Mouse (Mus musculus): ENCODE measurements around the gene Dcst1. TPM values are rescaled to one million over a fixed set of nuclear protein-coding genes. Genes with fewer than 3 reads are reported as not detected.

Gene Dcst1
- total RNA-seq, 2 experiments from 2014 or later: not detected

- ATAC-seq (replicated peaks; ENCODE audit: low FRiP score, poor library complexity, severe bottlenecking): peak; percentile 78; the same call in 1 of the 2 replicates
These were observed 48.2 kb downstream of the Dcst1 start for GRCm38 (mm10) chr3:89316833-89317232.

GRCm38 (mm10) chr3:89315930-89316831 lies 48.9 kb downstream of the Dcst1 start:
- no peak for ATAC-seq (replicated peaks; ENCODE audit: low FRiP score, poor library complexity, severe bottlenecking)

DNA sequence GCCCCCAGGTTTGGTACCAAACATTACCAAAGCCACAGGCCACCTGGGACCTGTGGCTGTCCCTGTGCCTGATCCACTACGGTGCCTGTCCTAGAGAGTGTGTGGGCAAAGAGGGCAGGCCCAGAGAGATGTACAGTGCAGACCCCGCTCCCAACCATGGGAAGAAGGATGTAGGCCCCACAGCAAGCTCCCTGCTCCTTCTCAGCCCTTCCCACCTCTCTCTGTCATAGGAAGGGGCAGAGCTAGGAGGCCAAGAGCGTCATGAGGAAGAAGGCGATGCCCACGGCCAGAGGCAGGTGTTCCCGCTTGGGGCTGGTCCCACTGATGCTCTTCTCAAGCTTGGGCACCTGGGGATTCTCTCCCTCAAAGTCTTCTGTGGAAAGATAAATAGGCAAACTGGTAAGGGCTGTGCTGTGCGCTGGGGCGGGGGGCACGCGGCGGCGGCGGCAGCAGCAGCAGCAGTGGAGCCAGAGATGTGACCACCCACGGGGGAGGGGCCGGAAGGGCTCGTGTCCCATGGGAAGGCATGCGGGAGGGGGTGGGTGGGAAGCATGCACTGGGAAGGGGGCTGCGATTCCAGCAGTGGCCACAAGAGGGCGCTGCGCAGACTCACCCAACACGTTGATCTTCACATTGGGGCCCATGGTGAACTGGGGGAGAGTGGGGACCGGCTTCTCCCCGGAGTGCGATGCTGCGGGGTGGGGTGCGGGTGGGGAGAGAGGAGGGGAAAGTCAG lies 49.7 kb downstream of the Dcst1 start:
- ATAC-seq (replicated peaks; ENCODE audit: low FRiP score, poor library complexity, severe bottlenecking): no peak

- ATAC-seq (replicated peaks; ENCODE audit: low FRiP score, poor library complexity, severe bottlenecking): no peak
These were observed 50.3 kb downstream of the Dcst1 start for GRCm38 (mm10) chr3:89314791-89315190.

GRCm38 (mm10) chr3:89314340-89314739 lies 50.7 kb downstream of the Dcst1 start:
- ATAC-seq (replicated peaks; ENCODE audit: low FRiP score, poor library complexity, severe bottlenecking): no peak

- peak; percentile 81 for ATAC-seq (replicated peaks; ENCODE audit: low FRiP score, poor library complexity, severe bottlenecking)
These were observed 57.0 kb downstream of the Dcst1 start for GRCm38 (mm10) chr3:89308089-89308488.

DNA sequence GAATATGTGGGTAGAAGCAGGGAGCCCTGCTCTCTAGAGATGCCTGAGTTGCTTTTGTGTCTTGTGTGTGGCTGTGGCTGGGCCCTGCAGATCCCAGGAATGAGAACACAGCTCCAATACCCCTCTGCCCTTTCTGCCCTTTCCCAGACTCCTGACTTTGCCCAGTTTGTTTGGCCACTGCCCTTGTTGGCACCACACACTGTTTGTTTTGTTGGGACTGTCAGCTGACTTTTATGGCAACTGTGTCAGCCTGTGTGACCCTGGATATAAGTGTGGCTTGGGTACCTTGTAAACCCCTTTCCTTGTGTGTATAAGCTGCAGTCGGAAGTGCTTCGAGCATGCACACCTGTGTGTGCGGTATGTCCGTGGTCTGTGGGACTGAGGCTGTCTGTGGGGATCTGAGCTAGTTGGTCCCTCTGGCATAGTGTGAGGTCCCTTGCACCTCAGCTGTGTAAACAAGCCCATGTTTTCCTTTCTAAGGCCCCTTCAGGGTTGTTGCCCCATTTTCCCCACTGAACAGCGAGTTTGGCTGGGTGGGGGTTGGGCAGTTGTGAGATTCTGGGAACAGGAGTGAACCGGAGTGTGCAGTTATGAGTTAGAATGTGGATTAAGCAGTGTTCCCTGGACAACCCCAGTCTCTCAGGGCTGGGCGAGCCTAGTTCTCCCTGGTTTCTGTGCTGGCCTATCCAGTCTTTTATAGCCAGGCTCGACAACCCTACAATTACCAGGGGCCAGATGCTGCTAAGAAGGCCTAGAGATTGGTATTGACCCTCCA lies 59.3 kb downstream of the Dcst1 start:
- no peak for ATAC-seq (replicated peaks; ENCODE audit: low FRiP score, poor library complexity, severe bottlenecking)

- ATAC-seq (replicated peaks; ENCODE audit: low FRiP score, poor library complexity, severe bottlenecking): no peak
These were observed 59.9 kb downstream of the Dcst1 start for GRCm38 (mm10) chr3:89305105-89305504.

DNA sequence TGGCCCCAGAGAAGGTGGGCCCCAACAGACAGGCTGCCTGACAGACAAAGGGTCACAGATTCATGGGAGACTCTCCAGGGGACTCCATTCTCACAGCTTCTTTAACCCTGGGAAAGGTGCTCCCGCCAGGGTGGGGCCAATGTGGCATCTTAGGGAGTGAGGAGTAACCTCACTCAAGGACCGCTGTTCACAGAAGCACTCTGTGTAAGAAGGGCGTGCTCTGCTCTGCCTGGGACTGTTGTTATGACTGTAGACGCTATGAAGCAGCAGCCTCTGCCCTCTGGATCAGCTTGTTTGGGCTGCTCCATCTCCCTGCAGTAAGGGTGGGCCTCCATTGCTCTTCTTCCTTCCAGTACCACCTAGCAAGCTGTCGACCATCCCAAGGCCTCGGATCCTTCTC lies 60.6 kb downstream of the Dcst1 start:
- no peak for ATAC-seq (replicated peaks; ENCODE audit: low FRiP score, poor library complexity, severe bottlenecking)

GRCm38 (mm10) chr3:89300514-89300913 lies 64.5 kb downstream of the Dcst1 start:
- no peak for ATAC-seq (replicated peaks; ENCODE audit: low FRiP score, poor library complexity, severe bottlenecking)

Other genes starting within 250 kb of the Dcst1 start
- gene Pklr, start 229.1 kb downstream of the Dcst1 start, total RNA-seq (2015; ENCODE audit: low replicate concordance): 13.8 and 16.6 TPM in 2 replicates
- gene Pklr, start 229.1 kb downstream of the Dcst1 start, total RNA-seq (2017; ENCODE audit: low replicate concordance): 5.5 TPM in 2 replicates
- gene Hcn3, start 205.1 kb downstream of the Dcst1 start, total RNA-seq (2015; ENCODE audit: low replicate concordance): not detected in 2 replicates
- 3.3 TPM in 1 of 2 replicates, not detected in the other for gene Hcn3, start 205.1 kb downstream of the Dcst1 start, total RNA-seq (2017; ENCODE audit: low replicate concordance)
- 42.5 and 52.8 TPM in 2 replicates for gene Clk2, start 200.5 kb downstream of the Dcst1 start, total RNA-seq (2015; ENCODE audit: low replicate concordance)
- 41.1 and 50.4 TPM in 2 replicates for gene Clk2, start 200.5 kb downstream of the Dcst1 start, total RNA-seq (2017; ENCODE audit: low replicate concordance)
- gene Scamp3, start 187.8 kb downstream of the Dcst1 start, total RNA-seq (2015; ENCODE audit: low replicate concordance): 19.3 and 33.9 TPM in 2 replicates
- gene Scamp3, start 187.8 kb downstream of the Dcst1 start, total RNA-seq (2017; ENCODE audit: low replicate concordance): 3.6 and 8.0 TPM in 2 replicates
- gene Fam189b, start 182.1 kb downstream of the Dcst1 start, total RNA-seq (2015; ENCODE audit: low replicate concordance): 5.0 and 5.4 TPM in 2 replicates
- 2.6 TPM in 1 of 2 replicates, not detected in the other for gene Fam189b, start 182.1 kb downstream of the Dcst1 start, total RNA-seq (2017; ENCODE audit: low replicate concordance)
- 27.4 and 36.5 TPM in 2 replicates for gene Gba, start 162.3 kb downstream of the Dcst1 start, total RNA-seq (2015; ENCODE audit: low replicate concordance)
- gene Gba, start 162.3 kb downstream of the Dcst1 start, total RNA-seq (2017; ENCODE audit: low replicate concordance): 16.8 and 18.1 TPM in 2 replicates
- gene Thbs3, start 150.1 kb downstream of the Dcst1 start, total RNA-seq (2015; ENCODE audit: low replicate concordance): not detected in 2 replicates
- gene Thbs3, start 150.1 kb downstream of the Dcst1 start, total RNA-seq (2017; ENCODE audit: low replicate concordance): not detected in 2 replicates
- gene Mtx1, start 138.2 kb downstream of the Dcst1 start, total RNA-seq (2015; ENCODE audit: low replicate concordance): 8.6 and 21.0 TPM in 2 replicates
- 14.5 and 15.8 TPM in 2 replicates for gene Mtx1, start 138.2 kb downstream of the Dcst1 start, total RNA-seq (2017; ENCODE audit: low replicate concordance)
- not detected in 2 replicates for gene Muc1, start 136.2 kb downstream of the Dcst1 start, total RNA-seq (2015; ENCODE audit: low replicate concordance)
- gene Muc1, start 136.2 kb downstream of the Dcst1 start, total RNA-seq (2017; ENCODE audit: low replicate concordance): not detected in 2 replicates
- 39.0 and 64.2 TPM in 2 replicates for gene Krtcap2, start 119.3 kb downstream of the Dcst1 start, total RNA-seq (2015; ENCODE audit: low replicate concordance)
- gene Krtcap2, start 119.3 kb downstream of the Dcst1 start, total RNA-seq (2017; ENCODE audit: low replicate concordance): 7.2 and 29.1 TPM in 2 replicates
- gene Trim46, start 118.9 kb downstream of the Dcst1 start, total RNA-seq (2015; ENCODE audit: low replicate concordance): 1.3 TPM in 1 of 2 replicates, not detected in the other
- not detected in 2 replicates for gene Trim46, start 118.9 kb downstream of the Dcst1 start, total RNA-seq (2017; ENCODE audit: low replicate concordance)
- 16.8 and 18.4 TPM in 2 replicates for gene Dpm3, start 105.9 kb downstream of the Dcst1 start, total RNA-seq (2015; ENCODE audit: low replicate concordance)
- 8.3 TPM in 1 of 2 replicates, not detected in the other for gene Dpm3, start 105.9 kb downstream of the Dcst1 start, total RNA-seq (2017; ENCODE audit: low replicate concordance)
- gene Slc50a1, start 94.7 kb downstream of the Dcst1 start, total RNA-seq (2015; ENCODE audit: low replicate concordance): 17.7 and 35.6 TPM in 2 replicates
- 3.7 and 9.7 TPM in 2 replicates for gene Slc50a1, start 94.7 kb downstream of the Dcst1 start, total RNA-seq (2017; ENCODE audit: low replicate concordance)
- gene Efna1, start 84.1 kb downstream of the Dcst1 start, total RNA-seq (2015; ENCODE audit: low replicate concordance): not detected in 2 replicates
- gene Efna1, start 84.1 kb downstream of the Dcst1 start, total RNA-seq (2017; ENCODE audit: low replicate concordance): not detected in 2 replicates
- not detected in 2 replicates for gene Efna3, start 42.3 kb downstream of the Dcst1 start, total RNA-seq (2015; ENCODE audit: low replicate concordance)
- not detected in 2 replicates for gene Efna3, start 42.3 kb downstream of the Dcst1 start, total RNA-seq (2017; ENCODE audit: low replicate concordance)
- not detected in 2 replicates for gene Efna4, start 27.2 kb downstream of the Dcst1 start, total RNA-seq (2015; ENCODE audit: low replicate concordance)
- not detected in 2 replicates for gene Efna4, start 27.2 kb downstream of the Dcst1 start, total RNA-seq (2017; ENCODE audit: low replicate concordance)
- gene Adam15, start 15.3 kb downstream of the Dcst1 start, total RNA-seq (2015; ENCODE audit: low replicate concordance): 6.5 and 13.8 TPM in 2 replicates
- gene Adam15, start 15.3 kb downstream of the Dcst1 start, total RNA-seq (2017; ENCODE audit: low replicate concordance): 0.77 and 3.5 TPM in 2 replicates
- gene Dcst2, start 3.3 kb downstream of the Dcst1 start, total RNA-seq (2015; ENCODE audit: low replicate concordance): not detected in 2 replicates
- gene Dcst2, start 3.3 kb downstream of the Dcst1 start, total RNA-seq (2017; ENCODE audit: low replicate concordance): not detected in 2 replicates
- 2.1 and 7.9 TPM in 2 replicates for gene Zbtb7b, start 29.5 kb upstream of the Dcst1 start, total RNA-seq (2015; ENCODE audit: low replicate concordance)
- gene Zbtb7b, start 29.5 kb upstream of the Dcst1 start, total RNA-seq (2017; ENCODE audit: low replicate concordance): 5.1 and 8.9 TPM in 2 replicates
- gene Lenep, start 37.5 kb upstream of the Dcst1 start, total RNA-seq (2015; ENCODE audit: low replicate concordance): 1.4 TPM in 1 of 2 replicates, not detected in the other
- not detected in 2 replicates for gene Lenep, start 37.5 kb upstream of the Dcst1 start, total RNA-seq (2017; ENCODE audit: low replicate concordance)
- 1.1 and 5.4 TPM in 2 replicates for gene Flad1, start 46.6 kb upstream of the Dcst1 start, total RNA-seq (2015; ENCODE audit: low replicate concordance)
- 0.68 and 1.3 TPM in 2 replicates for gene Flad1, start 46.6 kb upstream of the Dcst1 start, total RNA-seq (2017; ENCODE audit: low replicate concordance)
- 245 and 268 TPM in 2 replicates for gene Cks1b, start 53.1 kb upstream of the Dcst1 start, total RNA-seq (2015; ENCODE audit: low replicate concordance)
- gene Cks1b, start 53.1 kb upstream of the Dcst1 start, total RNA-seq (2017; ENCODE audit: low replicate concordance): 102 and 103 TPM in 2 replicates
- 77.1 and 79.3 TPM in 2 replicates for gene Shc1, start 53.2 kb upstream of the Dcst1 start, total RNA-seq (2015; ENCODE audit: low replicate concordance)
- 49.7 and 59.3 TPM in 2 replicates for gene Shc1, start 53.2 kb upstream of the Dcst1 start, total RNA-seq (2017; ENCODE audit: low replicate concordance)
- 10.9 and 19.1 TPM in 2 replicates for gene Pygo2, start 65.0 kb upstream of the Dcst1 start, total RNA-seq (2015; ENCODE audit: low replicate concordance)
- gene Pygo2, start 65.0 kb upstream of the Dcst1 start, total RNA-seq (2017; ENCODE audit: low replicate concordance): 7.1 and 12.1 TPM in 2 replicates
- gene Pbxip1, start 71.5 kb upstream of the Dcst1 start, total RNA-seq (2015; ENCODE audit: low replicate concordance): 1.8 and 2.1 TPM in 2 replicates
- gene Pbxip1, start 71.5 kb upstream of the Dcst1 start, total RNA-seq (2017; ENCODE audit: low replicate concordance): 2.7 and 4.1 TPM in 2 replicates
- gene Pmvk, start 89.3 kb upstream of the Dcst1 start, total RNA-seq (2015; ENCODE audit: low replicate concordance): 14.1 and 16.3 TPM in 2 replicates
- 8.9 and 13.0 TPM in 2 replicates for gene Pmvk, start 89.3 kb upstream of the Dcst1 start, total RNA-seq (2017; ENCODE audit: low replicate concordance)
- gene Kcnn3, start 154.9 kb upstream of the Dcst1 start, total RNA-seq (2015; ENCODE audit: low replicate concordance): not detected in 2 replicates
- gene Kcnn3, start 154.9 kb upstream of the Dcst1 start, total RNA-seq (2017; ENCODE audit: low replicate concordance): not detected in 2 replicates